Mouse (Mus musculus) embryonic fibroblast, embryonic 13.5 days (primary cell): ENCODE measurements at regions not wholly inside any gene's neighbourhood (a gene's known extent, or its start where the extent isn't known, plus 50 kb on each side); places are given as distances from the start of the nearest gene placed in this dataset.

Source experiments
- H3K27ac ChIP-seq: 2 replicates; pipeline ENCODE4 v1.5.1; 2012; ENCODE audit warnings: low read length, control low read depth, inconsistent platforms; ENCODE audit not compliant: insufficient read depth
- H3K4me1 ChIP-seq: 2 replicates; pipeline ENCODE4 v1.6.1; 2011; ENCODE audit warnings: low read length; ENCODE audit not compliant: control insufficient read depth, insufficient read depth
- H3K4me3 ChIP-seq: 2 replicates; pipeline ENCODE4 v1.5.1; 2011; ENCODE audit warnings: mild to moderate bottlenecking, control low read depth, low read length; ENCODE audit not compliant: insufficient read depth
- CTCF ChIP-seq: IDR thresholded peaks from 2 replicates; pipeline ENCODE4 v1.5.1; 2011; ENCODE audit warnings: mild to moderate bottlenecking, control low read depth, low read length, moderate library complexity, borderline replicate concordance; ENCODE audit not compliant: insufficient read depth
- POLR2A ChIP-seq: IDR thresholded peaks from 2 replicates; pipeline ENCODE4 v1.6.1; 2011; ENCODE audit warnings: low read depth, mild to moderate bottlenecking, control low read depth, low read length, moderate library complexity

DNA sequence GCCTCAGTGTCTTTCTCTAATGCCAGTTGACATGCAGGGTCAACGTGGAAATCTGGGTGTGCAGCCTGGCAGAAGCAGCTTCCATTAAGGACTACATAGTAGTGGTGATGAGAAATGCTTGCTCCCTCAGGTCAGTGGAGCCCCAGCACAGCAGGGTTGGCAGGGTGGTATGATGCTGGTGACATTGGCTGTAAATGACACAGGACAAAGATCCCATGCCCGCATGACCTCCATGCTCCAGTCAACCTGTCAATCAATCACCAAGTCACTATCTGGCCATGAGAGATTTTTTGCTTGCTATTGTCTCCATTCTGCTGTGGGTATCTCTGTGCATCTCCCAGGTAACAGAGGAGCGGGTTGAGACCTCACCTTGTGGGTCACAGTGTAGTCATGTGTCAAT, 146.2 kb upstream of the A530016L24Rik start:
- TF ChIP-seq CTCF (no peak), POLR2A (no peak)
- Histone ChIP-seq H3K4me3 (no peak overlapping the region), H3K27ac (no peak overlapping the region), H3K4me1 (no peaks in the 10 kb centered on the region)

DNA sequence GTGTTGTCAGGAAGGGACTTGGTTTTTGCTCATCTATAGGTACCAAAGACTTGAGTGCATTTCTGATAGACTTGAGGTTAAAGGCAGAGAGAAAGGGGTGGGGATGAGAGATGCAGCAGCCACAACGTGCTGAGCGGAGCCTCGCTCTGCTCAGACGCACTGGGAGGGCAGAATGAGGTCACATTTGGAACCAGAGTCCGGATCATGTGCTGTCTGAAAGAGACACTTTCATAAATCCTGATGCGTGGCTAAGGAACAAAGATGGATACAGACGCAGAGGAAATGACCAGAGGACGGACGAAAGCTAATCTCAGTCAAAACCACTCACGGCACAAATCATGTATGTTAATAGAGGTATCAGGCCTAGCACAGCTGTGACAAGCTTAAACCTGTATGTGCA, 145.0 kb upstream of the A530016L24Rik start:
- H3K4me1 ChIP-seq: no peaks in the 10 kb centered on the region

DNA sequence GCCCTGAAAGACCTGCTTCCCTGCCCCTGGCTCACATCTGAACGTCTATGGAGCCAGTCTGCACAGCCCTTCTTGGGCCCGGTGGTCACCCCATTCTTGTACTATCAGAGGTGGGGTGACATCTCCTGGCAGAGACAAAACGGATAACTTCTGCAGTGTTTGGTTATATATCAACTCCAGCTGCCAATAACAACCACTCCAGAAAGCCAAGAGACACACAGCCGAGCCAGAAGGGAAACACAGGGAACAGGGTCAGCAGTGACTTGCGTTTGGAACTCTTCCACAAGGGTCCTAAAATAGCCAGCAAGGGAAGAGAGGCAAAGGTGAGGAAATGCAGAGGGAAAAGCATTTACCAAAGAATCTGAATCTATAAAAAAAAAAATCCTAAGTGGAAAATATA, 143.5 kb upstream of the A530016L24Rik start:
- Histone ChIP-seq H3K4me1 (no peaks in the 10 kb centered on the region), H3K27ac (no peak overlapping the region), H3K4me3 (no peak overlapping the region)
- TF ChIP-seq CTCF (no peak), POLR2A (no peak)

More for the DNA sequence above, 145.0 kb upstream of the A530016L24Rik start:
- TF ChIP-seq CTCF: no peak
- no peak for TF ChIP-seq POLR2A
- H3K27ac ChIP-seq: no peak overlapping the region
- H3K4me3 ChIP-seq: no peak overlapping the region

DNA sequence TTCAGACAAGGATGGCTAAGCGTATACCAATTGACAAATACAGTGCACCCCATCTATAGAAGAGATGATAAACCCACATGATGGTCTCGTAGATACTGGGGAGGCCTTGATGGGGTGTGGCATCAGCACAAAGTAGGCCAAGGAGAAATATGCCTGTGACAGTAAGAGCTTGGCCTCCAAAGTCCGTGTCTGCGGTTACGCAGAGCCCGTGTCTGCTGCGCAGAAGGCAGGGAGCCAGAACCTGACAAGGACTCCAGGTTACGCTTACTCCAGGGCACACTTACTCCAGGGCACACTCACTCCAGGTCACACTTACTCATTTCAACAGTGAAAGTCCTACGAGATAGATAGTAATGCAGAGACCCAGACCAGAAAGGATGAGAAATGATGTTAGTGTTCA, 141.1 kb upstream of the A530016L24Rik start:
- Histone ChIP-seq H3K27ac (no peak overlapping the region), H3K4me3 (no peak overlapping the region), H3K4me1 (no peaks in the 10 kb centered on the region)
- TF ChIP-seq CTCF (no peak), POLR2A (no peak)

DNA sequence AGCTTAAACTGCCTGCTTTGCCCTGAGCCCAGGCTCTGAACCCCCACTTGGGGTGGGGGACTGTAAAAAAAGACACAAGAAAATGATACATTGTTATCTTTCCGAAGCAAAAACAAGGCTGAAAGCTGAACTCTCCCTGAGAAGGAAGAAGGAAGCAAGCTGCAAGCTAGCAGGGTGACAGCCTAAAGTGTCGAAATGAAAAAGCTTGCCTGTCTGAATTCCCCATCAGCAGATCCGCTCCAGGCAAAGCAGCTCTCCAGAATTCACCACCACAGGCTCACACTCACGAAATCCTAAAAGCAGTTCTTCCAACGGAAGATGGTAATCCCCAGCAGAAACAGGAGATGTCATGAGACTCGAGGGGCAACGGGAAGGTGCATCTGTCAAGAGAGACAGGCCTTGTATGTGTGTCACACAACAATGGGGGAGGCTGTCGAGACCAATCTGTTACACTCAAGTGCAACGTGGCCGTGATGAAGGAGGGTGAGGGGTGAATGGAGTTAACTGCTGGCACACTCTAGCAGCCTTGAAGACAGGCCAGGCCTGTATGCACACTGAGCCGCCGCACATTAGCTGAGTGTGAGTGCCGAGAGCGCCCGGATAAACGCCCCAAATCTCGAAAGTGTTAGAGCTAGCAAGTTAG, 139.5 kb upstream of the A530016L24Rik start:
- Histone ChIP-seq H3K4me3 (no peak overlapping the region), H3K27ac (no peak overlapping the region), H3K4me1 (no peaks in the 10 kb centered on the region)
- no peak for TF ChIP-seq POLR2A
- TF ChIP-seq CTCF: no peak

GRCm38 (mm10) chr12:112350733-112351132, 138.5 kb upstream of the A530016L24Rik start:
- H3K4me1 ChIP-seq: no peaks in the 10 kb centered on the region
- TF ChIP-seq CTCF (no peak), POLR2A (no peak)

GRCm38 (mm10) chr12:112363349-112363748, 125.9 kb upstream of the A530016L24Rik start:
- Histone ChIP-seq H3K4me3 (no peak overlapping the region), H3K4me1 (no peaks in the 10 kb centered on the region), H3K27ac (no peak overlapping the region)
- TF ChIP-seq POLR2A (no peak), CTCF (no peak)

More at GRCm38 (mm10) chr12:112350733-112351132, 138.5 kb upstream of the A530016L24Rik start:
- H3K27ac ChIP-seq: no peak overlapping the region
- H3K4me3 ChIP-seq: no peak overlapping the region

- no peak overlapping the region for H3K27ac ChIP-seq
- no peak for TF ChIP-seq CTCF
- TF ChIP-seq POLR2A: no peak
- no peaks in the 10 kb centered on the region for H3K4me1 ChIP-seq
- no peak overlapping the region for H3K4me3 ChIP-seq
These were observed 122.0 kb upstream of the A530016L24Rik start for GRCm38 (mm10) chr12:112367221-112367620.

- no peak overlapping the region for H3K4me3 ChIP-seq
- H3K27ac ChIP-seq: no peak overlapping the region
- TF ChIP-seq POLR2A (no peak), CTCF (no peak)
- no peaks in the 10 kb centered on the region for H3K4me1 ChIP-seq
These were observed 121.1 kb upstream of the A530016L24Rik start for GRCm38 (mm10) chr12:112368112-112368511.

DNA sequence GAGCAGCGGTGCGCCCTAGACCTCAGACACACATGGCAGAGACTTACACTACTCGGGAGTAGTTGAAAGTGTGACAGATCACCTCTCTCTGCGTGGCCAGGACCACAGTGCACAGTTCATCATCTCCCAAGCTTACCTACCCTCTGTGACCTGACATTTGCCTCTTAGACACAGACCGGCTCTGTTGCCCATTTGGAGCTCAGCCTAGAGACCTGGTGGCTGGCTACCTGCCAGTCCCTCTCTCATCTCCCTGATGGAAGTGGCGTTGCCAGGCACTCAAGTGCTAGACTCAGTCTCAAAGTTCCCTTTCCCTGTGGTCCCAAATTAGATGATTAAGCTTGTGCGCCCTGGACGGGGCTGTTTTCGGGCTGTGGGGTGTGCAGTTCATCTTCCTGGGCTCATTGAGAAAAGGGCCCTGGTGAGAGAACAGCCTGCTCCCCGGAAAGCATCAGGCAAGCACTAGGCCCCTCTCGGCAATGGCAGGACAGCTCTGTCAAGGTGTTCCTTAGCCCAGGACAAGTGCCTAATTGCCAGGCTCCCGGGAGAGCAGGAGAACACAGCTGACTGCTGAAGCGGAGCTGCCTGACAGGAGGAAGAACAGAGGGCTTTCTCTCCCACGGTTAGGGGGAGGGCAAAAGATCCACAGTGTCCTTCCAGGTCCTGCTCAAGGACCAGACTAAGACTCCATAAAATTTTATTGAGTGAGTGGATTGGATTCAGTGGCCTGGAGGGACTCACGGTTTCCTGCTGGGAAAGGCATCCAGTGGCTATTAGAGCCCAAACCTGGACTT, 119.5 kb upstream of the A530016L24Rik start:
- TF ChIP-seq CTCF (no peak), POLR2A (no peak)
- H3K27ac ChIP-seq: no peak overlapping the region
- no peak overlapping the region for H3K4me3 ChIP-seq
- no peaks in the 10 kb centered on the region for H3K4me1 ChIP-seq
